Mouse (Mus musculus): ENCODE results near the gene H2al1a. TPM values are rescaled to one million over a fixed set of nuclear protein-coding genes. Genes with fewer than 3 reads are reported as not detected.

H2al1a gene
- not detected in 4 replicates for total RNA-seq (2023; ENCODE audit: inconsistent age)

GRCm38 (mm10) chrX:11298957-11299356, at the start of gene H2al1a:
TSS of gene H2al1a (plus strand) at chrX:11299257.

GRCm38 (mm10) chrX:11302132-11302531, 3.1 kb downstream of the H2al1a start, which contains the start of gene H2al1b:
TSS of gene H2al1b (plus strand) at chrX:11302432.

GRCm38 (mm10) chrX:11305355-11305754, 6.3 kb downstream of the H2al1a start, which contains the start of gene H2al1c:
TSS of gene H2al1c (plus strand) at chrX:11305655.

GRCm38 (mm10) chrX:11308524-11308923, 9.5 kb downstream of the H2al1a start, which contains the start of gene H2al1d:
TSS of gene H2al1d (plus strand) at chrX:11308824.

GRCm38 (mm10) chrX:11311634-11312033, 12.6 kb downstream of the H2al1a start, which contains the start of gene H2al1e:
TSS of gene H2al1e (plus strand) at chrX:11311934.

GRCm38 (mm10) chrX:11314858-11315257, 15.8 kb downstream of the H2al1a start, which contains the start of gene H2al1f:
TSS of gene H2al1f (plus strand) at chrX:11315158.

GRCm38 (mm10) chrX:11317956-11318355, 18.9 kb downstream of the H2al1a start, which contains the start of gene H2al1g:
TSS of gene H2al1g (plus strand) at chrX:11318256.

GRCm38 (mm10) chrX:11321192-11321591, 22.1 kb downstream of the H2al1a start, which contains the start of gene H2al1h:
TSS of gene H2al1h (plus strand) at chrX:11321492.

GRCm38 (mm10) chrX:11324359-11324758, 25.3 kb downstream of the H2al1a start, which contains the start of gene H2al1i:
TSS of gene H2al1i (plus strand) at chrX:11324659.

GRCm38 (mm10) chrX:11327522-11327921, 28.5 kb downstream of the H2al1a start, which contains the start of gene H2al1j:
TSS of gene H2al1j (plus strand) at chrX:11327822.

Other genes starting within 250 kb of the H2al1a start
- not detected in 4 replicates for gene H2al1b, start 3.2 kb downstream of the H2al1a start, total RNA-seq (2023; ENCODE audit: inconsistent age)
- gene H2al1c, start 6.4 kb downstream of the H2al1a start, total RNA-seq (2023; ENCODE audit: inconsistent age) = not detected in 4 replicates
- gene H2al1d, start 9.6 kb downstream of the H2al1a start, total RNA-seq (2023; ENCODE audit: inconsistent age) = not detected in 4 replicates
- not detected in 4 replicates for gene H2al1e, start 12.7 kb downstream of the H2al1a start, total RNA-seq (2023; ENCODE audit: inconsistent age)
- not detected in 4 replicates for gene H2al1f, start 15.9 kb downstream of the H2al1a start, total RNA-seq (2023; ENCODE audit: inconsistent age)
- not detected in 4 replicates for gene H2al1g, start 19.0 kb downstream of the H2al1a start, total RNA-seq (2023; ENCODE audit: inconsistent age)
- not detected in 4 replicates for gene H2al1h, start 22.2 kb downstream of the H2al1a start, total RNA-seq (2023; ENCODE audit: inconsistent age)
- not detected in 4 replicates for gene H2al1i, start 25.4 kb downstream of the H2al1a start, total RNA-seq (2023; ENCODE audit: inconsistent age)
- gene H2al1j, start 28.6 kb downstream of the H2al1a start, total RNA-seq (2023; ENCODE audit: inconsistent age) = not detected in 4 replicates

Measured in B cell, adult (primary cell).